Mouse (Mus musculus) liver, postnatal 0 days (tissue): Measurements from ENCODE around the gene Msrb3.

ENCODE experiments used
- CTCF ChIP-seq: sonication (generic); IDR thresholded peaks from 2 replicates; pipeline ENCODE4 v1.5.1; 2016; ENCODE audit warnings: antibody characterized with exemption, low read depth
- EP300 ChIP-seq: IDR thresholded peaks from 2 replicates; pipeline ENCODE4 v1.6.1; 2016; ENCODE audit warnings: antibody characterized with exemption, low read depth, mild to moderate bottlenecking

DNA sequence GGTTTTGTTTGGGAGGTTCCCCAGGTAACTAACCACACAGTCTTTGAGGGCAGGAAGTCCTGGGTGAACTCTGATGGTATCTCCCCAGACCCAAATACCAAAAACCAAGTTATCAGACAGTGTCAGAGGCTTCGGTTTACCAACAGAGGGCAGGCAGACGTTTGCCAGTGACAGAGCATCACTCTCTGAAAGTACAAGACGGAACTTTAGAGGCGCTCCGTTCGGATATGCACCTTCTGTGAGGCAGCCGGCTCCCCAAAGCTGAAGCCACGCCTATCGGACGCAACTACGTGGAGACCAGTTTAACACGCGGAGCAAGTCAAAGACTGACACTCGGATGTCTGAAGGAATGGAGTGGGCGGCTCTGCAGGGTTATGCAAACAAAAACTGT lies 3.0 kb downstream of the Msrb3 start:
- no peak for TF ChIP-seq EP300
- TF ChIP-seq CTCF: no peak
